Mouse (Mus musculus) lung, embryonic 14.5 days (tissue): ENCODE results near the gene Zfp809. TPM values are rescaled to one million over a fixed set of nuclear protein-coding genes. Genes with fewer than 3 reads are reported as not detected.
"Not testable (repeated sequence)": the region's sequence is repeated elsewhere in the genome, so short reads cannot be mapped to it uniquely, and the experiment has no call there.

ENCODE experiments used
- ATAC-seq: fragments of 200-750 bp; cut with Nextera tagmentation; 2 replicates; pipeline ENCODE4 v1.8.0; 2017; ENCODE audit warnings: mild to moderate bottlenecking, moderate TSS enrichment, moderate library complexity; ENCODE audit not compliant: insufficient read depth
- DNase-seq: peaks from one replicate; pipeline ENCODE4 v3.0.0-alpha.2; 2015
- H3K27ac ChIP-seq: fragments of 300-500 bp; sonication (generic); 2 replicates; pipeline ENCODE4 v1.5.1; 2014; ENCODE audit warnings: low read depth, mild to moderate bottlenecking, moderate library complexity
- H3K27me3 ChIP-seq: fragments of 300-500 bp; sonication (generic); 2 replicates; pipeline ENCODE4 v1.6.1; 2014; ENCODE audit warnings: low read length, control low read depth; ENCODE audit not compliant: insufficient read depth
- H3K36me3 ChIP-seq: fragments of 300-500 bp; sonication (generic); 2 replicates; pipeline ENCODE4 v1.6.1; 2014; ENCODE audit warnings: control low read depth; ENCODE audit not compliant: insufficient read depth
- H3K4me1 ChIP-seq: fragments of 300-500 bp; sonication (generic); 2 replicates; pipeline ENCODE4 v1.6.1; 2014; ENCODE audit warnings: antibody characterized with exemption, control low read depth; ENCODE audit not compliant: insufficient read depth
- H3K4me2 ChIP-seq: fragments of 300-500 bp; sonication (generic); 2 replicates; pipeline ENCODE4 v1.6.1; 2014; ENCODE audit warnings: mild to moderate bottlenecking
- H3K4me3 ChIP-seq: fragments of 300-500 bp; sonication (generic); 2 replicates; pipeline ENCODE4 v1.5.1; 2014; ENCODE audit warnings: low read depth, low read length
- H3K9ac ChIP-seq: fragments of 300-500 bp; sonication (generic); 2 replicates; pipeline ENCODE4 v1.6.1; 2014
- H3K9me3 ChIP-seq: fragments of 300-500 bp; sonication (generic); 2 replicates; pipeline ENCODE4 v1.6.1; 2016; ENCODE audit warnings: low read depth, low read length, control low read depth
- CTCF ChIP-seq: IDR thresholded peaks from 2 replicates; pipeline ENCODE4 v1.5.1; 2016; ENCODE audit warnings: antibody characterized with exemption, low read depth
- WGBS: fragments of 180-500 bp; shearing (Covaris S2); extraction: QIAGEN DNeasy Blood & Tissue Kit; methylation state at CpG from one replicate; pipeline ENCODE4 v1.1.7; 2014; 5-methylcytosine and 5-hydroxymethylcytosine counted together
- polyA plus RNA-seq: library from polyadenylated mRNA; unstranded; fragments of >200 nt; fragmentation: Nextera tagmentation; extraction: Ambion mirVana; gene quantifications from 2 replicates; pipeline ENCODE4 v1.2.1, GENCODE M21; 2014

Zfp809 gene
- polyA plus RNA-seq, 1 experiment from 2014 or later, result 27.5 TPM

GRCm38 (mm10) chr9:22224066-22224465, 1.4 kb upstream of the Zfp809 start:
- no peak for TF ChIP-seq CTCF
- no peak for ATAC-seq
- no peak overlapping the region for H3K9ac ChIP-seq
- 94% methylated on average over 4 of the region's 4 CpGs for WGBS
- H3K27me3 ChIP-seq, result no peaks in the 10 kb centered on the region
- no peaks in the 10 kb centered on the region for H3K36me3 ChIP-seq
- no peak overlapping the region for H3K4me2 ChIP-seq
- H3K9me3 ChIP-seq, result no peaks in the 10 kb centered on the region
- no peaks in the 10 kb centered on the region for H3K4me1 ChIP-seq
- no peak overlapping the region for H3K27ac ChIP-seq
- no peak for DNase-seq
- H3K4me3 ChIP-seq, result no peak overlapping the region

- Histone ChIP-seq H3K36me3 (no peaks in the 10 kb centered on the region), H3K9ac (peak overlapping the region; percentile 83), H3K4me3 (peak overlapping the region; percentile 70), H3K9me3 (no peaks in the 10 kb centered on the region), H3K27ac (peak overlapping the region; percentile 95), H3K4me1 (no peaks in the 10 kb centered on the region), H3K4me2 (peak overlapping the region; percentile 68), H3K27me3 (no peaks in the 10 kb centered on the region)
- DNase-seq, result peak; percentile 72
- 22% methylated on average over 17 of the region's 17 CpGs for WGBS
- peak; percentile 29 for ATAC-seq
- TF ChIP-seq CTCF, result peak; percentile 39
Observed at GRCm38 (mm10) chr9:22224536-22225503, 694 bp upstream of the Zfp809 start.

DNA sequence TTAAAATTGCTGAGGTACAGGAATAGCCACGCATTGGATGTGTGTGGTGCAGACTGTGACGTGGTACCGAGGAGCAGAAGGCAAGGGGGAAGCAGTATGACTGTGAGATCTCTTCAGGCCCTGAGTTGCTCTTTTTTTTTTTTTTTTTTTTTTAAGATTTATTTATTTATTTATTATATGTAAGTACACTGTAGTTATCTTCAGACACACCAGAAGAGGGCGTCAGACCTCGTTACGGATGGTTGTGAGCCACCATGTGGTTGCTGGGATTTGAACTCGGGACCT, 817 bp downstream of the Zfp809 start:
- not testable (repeated sequence) for DNase-seq, H3K27ac ChIP-seq, H3K9me3 ChIP-seq, H3K27me3 ChIP-seq, ATAC-seq, H3K36me3 ChIP-seq, H3K4me1 ChIP-seq
- peak overlapping the region; percentile 83; the same call in 1 of the 2 replicates for H3K9ac ChIP-seq
- H3K4me3 ChIP-seq, result peak overlapping the region; percentile 70
- 62% methylated on average over 7 of the region's 7 CpGs for WGBS
- TF ChIP-seq CTCF, result 0 out of 2 replicates have a peak, but pooled peaks have one; percentile 10
- H3K4me2 ChIP-seq, result peak overlapping the region; percentile 68

GRCm38 (mm10) chr9:22226846-22227245, 1.3 kb downstream of the Zfp809 start:
- DNase-seq (peak; percentile 14), ATAC-seq (no peak)
- no peaks in the 10 kb centered on the region for H3K27me3 ChIP-seq
- H3K36me3 ChIP-seq, result no peaks in the 10 kb centered on the region
- no peak for TF ChIP-seq CTCF
- no peaks in the 10 kb centered on the region for H3K4me1 ChIP-seq
- no peak overlapping the region for H3K27ac ChIP-seq
- 77% methylated on average over 15 of the region's 15 CpGs for WGBS
- H3K4me3 ChIP-seq, result no peak overlapping the region
- peak overlapping the region; percentile 68 for H3K4me2 ChIP-seq
- no peak overlapping the region for H3K9ac ChIP-seq
- no peaks in the 10 kb centered on the region for H3K9me3 ChIP-seq

- no peaks in the 10 kb centered on the region for H3K27me3 ChIP-seq
- ATAC-seq (no peak), DNase-seq (no peak)
- no peak overlapping the region for H3K27ac ChIP-seq
- H3K4me2 ChIP-seq, result no peak overlapping the region
- no peak overlapping the region for H3K4me3 ChIP-seq
- H3K36me3 ChIP-seq, result no peaks in the 10 kb centered on the region
- TF ChIP-seq CTCF, result no peak
- WGBS, result 70% methylated on average over 7 of the region's 7 CpGs
- no peak overlapping the region for H3K9ac ChIP-seq
- no peaks in the 10 kb centered on the region for H3K4me1 ChIP-seq
- H3K9me3 ChIP-seq, result no peaks in the 10 kb centered on the region
Observed at GRCm38 (mm10) chr9:22229386-22230026, 4.0 kb downstream of the Zfp809 start.

DNA sequence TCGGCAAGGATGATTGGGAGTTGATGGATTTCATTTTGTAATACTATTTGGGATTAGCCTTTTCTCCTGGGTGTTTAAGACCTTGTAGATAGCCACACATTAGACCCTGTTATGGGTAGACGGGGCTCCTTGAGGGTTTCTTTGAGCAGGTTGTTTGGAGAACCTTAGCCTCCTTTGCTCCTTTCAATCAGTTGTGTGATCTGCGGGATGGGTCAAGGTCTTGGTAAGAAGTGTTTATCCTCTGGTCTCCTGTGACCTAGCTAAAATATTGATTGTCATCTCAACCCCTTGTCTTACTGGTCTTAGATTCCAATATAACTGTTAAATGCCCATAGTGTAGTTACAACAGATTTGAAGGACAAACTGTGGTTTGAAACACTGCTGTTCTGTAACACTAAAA, 4.5 kb downstream of the Zfp809 start:
- Histone ChIP-seq H3K9me3 (no peaks in the 10 kb centered on the region), H3K4me1 (no peaks in the 10 kb centered on the region), H3K4me2 (no peak overlapping the region), H3K4me3 (no peak overlapping the region), H3K9ac (no peak overlapping the region), H3K27me3 (no peaks in the 10 kb centered on the region), H3K36me3 (0 out of 2 replicates have a peak, but pooled peaks cover 4% of the 10 kb centered on the region), H3K27ac (no peak overlapping the region)
- DNase-seq, result no peak
- no peak for TF ChIP-seq CTCF
- WGBS, result 76% methylated on average over 3 of the region's 3 CpGs
- ATAC-seq, result no peak

DNA sequence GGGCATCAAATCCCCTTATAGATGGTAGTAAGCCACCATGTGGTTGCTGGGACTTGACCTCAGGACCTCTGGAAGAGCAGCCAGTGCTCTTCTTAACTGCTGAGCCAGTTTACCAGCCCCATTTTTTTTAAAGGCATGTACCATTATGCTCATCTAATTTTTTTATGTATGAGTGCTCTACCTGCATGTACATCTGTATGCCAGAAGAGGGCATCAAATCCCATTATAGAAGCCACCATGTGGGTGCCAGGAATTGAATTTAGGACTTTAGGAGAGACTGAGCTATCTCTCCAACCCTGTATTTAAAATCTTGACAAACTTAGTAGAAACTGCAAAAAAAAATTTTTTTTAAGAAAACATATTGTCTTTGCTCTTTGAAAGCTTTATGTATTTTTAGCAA, 5.0 kb downstream of the Zfp809 start:
- no peaks in the 10 kb centered on the region for H3K27me3 ChIP-seq
- H3K9ac ChIP-seq, result no peak overlapping the region
- H3K36me3 ChIP-seq, result peaks cover 8% of the 10 kb centered on the region; the same call in 1 of the 2 replicates
- peak; percentile 41 for DNase-seq
- H3K27ac ChIP-seq, result no peak overlapping the region
- TF ChIP-seq CTCF, result peak; percentile 32; the same call in 1 of the 2 replicates
- H3K4me1 ChIP-seq, result no peaks in the 10 kb centered on the region
- no peak overlapping the region for H3K4me2 ChIP-seq
- no peak for ATAC-seq
- no peak overlapping the region for H3K4me3 ChIP-seq
- no peaks in the 10 kb centered on the region for H3K9me3 ChIP-seq
